Mouse (Mus musculus): ENCODE data around the gene E130218I03Rik. TPM values are rescaled to one million over a fixed set of nuclear protein-coding genes. Genes with fewer than 3 reads are reported as not detected.

Gene E130218I03Rik
- polyA plus RNA-seq, 1 experiment from 2014 or later = 0.08 TPM

DNA sequence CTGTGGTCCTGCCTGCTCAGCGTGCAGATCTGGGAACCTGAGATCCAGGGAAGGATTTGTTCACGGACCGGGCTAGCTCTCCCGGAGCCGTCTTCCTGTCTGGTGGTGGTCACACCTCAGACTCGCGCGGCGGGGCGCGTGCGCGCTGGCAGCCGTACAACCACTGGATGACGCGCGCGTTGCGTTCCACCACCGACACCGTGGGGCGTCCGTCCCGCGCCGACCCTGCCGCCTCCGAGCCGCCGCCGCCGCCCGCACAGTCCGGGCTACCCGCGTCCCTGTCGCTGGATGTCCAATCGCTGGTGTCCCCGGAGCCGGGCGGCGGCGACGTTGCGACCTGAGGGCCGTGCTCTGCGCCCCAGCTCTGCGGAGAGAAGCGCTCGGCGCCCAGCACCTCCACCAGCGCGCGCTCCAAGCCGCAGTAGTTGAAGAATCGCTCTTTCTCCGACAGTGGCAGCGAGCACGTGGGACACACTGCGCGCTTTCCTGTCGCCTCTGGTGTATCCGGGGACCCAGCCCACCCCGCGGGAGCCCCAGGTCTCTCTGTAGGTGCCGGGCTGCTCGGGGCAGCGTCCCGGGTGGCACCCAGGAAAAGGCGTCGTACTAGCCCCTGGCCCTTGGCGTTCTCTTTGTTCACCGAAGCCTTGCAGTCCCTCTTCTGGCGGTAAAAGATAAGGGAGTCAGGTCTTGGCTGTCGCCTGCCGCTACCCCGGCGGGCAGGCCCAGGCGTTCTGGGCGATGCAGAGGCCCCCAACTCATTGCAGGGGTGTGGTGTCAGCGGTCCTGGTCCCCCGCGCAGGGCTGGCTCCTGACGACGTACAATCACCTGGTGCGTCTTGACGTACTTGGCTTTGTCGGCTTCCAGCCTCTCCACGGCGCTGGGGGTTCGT is 8.0 kb downstream of the E130218I03Rik start:
- peak overlapping the region; percentile 42 for H3K4me3 ChIP-seq (replicated peaks; ENCODE audit: low read depth, low read length)
- peak overlapping the region; percentile 49 for H3K9ac ChIP-seq (ENCODE audit: low read depth, low read length)
- 1% methylated on average over 91 of the region's 91 CpGs for WGBS
- no peaks in the 10 kb centered on the region for H3K36me3 ChIP-seq (ENCODE audit: insufficient read depth, low read length)
- ATAC-seq (replicated peaks; ENCODE audit: low FRiP score, low read depth) = no peak
- TF ChIP-seq CTCF (IDR thresholded peaks at IDR 0.05; ENCODE audit: low read depth) = no peak
- peaks cover 26% of the 10 kb centered on the region for H3K27me3 ChIP-seq (ENCODE audit: insufficient read depth, low read length)
- peaks cover 32% of the 10 kb centered on the region for H3K4me1 ChIP-seq (replicated peaks; ENCODE audit: insufficient read depth, low read length)
- peak; percentile 29 for DNase-seq (ENCODE audit: low spot score)
- no peaks in the 10 kb centered on the region for H3K9me3 ChIP-seq (replicated peaks; ENCODE audit: low read length)
- H3K4me2 ChIP-seq (ENCODE audit: low read length) = peak overlapping the region; percentile 85
- H3K27ac ChIP-seq = no peak overlapping the region

DNA sequence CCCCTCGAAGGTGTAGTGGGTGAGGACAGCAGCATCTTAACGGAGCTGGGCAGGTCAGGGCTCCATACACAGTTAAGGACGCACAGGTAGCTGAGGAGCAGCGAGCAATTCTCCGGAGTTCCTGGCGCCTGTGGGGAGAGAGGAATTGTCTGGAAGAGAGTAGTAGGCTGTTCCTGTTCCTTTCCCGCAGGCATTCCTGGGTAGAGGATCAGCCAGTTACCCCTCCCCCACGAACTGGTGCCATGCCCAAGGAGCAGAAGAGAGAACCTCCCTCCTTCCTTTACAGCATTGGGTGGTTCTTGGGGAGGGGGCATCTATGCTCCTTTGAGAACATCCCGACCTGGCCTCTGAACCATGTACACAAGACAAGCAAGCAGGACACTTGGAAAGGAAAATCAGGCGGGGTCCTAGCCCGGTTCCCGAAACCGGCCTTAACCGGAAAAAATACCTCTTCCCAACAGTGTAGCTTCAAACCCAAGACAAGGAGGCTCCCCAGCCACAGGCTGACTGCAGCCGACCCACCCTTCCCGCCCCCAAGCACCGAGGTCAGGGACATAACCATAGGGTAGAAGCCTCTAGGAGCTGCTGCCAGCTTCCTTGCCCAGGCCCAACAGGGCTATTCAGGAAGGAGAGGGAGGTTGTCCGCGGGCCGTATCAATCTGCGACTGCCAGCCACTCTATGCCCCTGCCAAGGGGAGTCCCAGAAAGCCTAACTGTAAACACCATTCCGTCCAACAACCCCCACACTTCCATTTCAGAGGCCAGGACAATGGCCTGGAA is 8.9 kb downstream of the E130218I03Rik start:
- no peak for TF ChIP-seq CTCF (IDR thresholded peaks at IDR 0.05; ENCODE audit: low read depth)
- Histone ChIP-seq H3K27me3 (ENCODE audit: insufficient read depth, low read length) (peaks cover 26% of the 10 kb centered on the region), H3K4me1 (replicated peaks; ENCODE audit: insufficient read depth, low read length) (peaks cover 37% of the 10 kb centered on the region), H3K4me3 (replicated peaks; ENCODE audit: low read depth, low read length) (peak overlapping the region; percentile 42), H3K9me3 (replicated peaks; ENCODE audit: low read length) (no peaks in the 10 kb centered on the region), H3K36me3 (ENCODE audit: insufficient read depth, low read length) (no peaks in the 10 kb centered on the region), H3K9ac (ENCODE audit: low read depth, low read length) (peak overlapping the region; percentile 49; the same call in 1 of the 2 replicates), H3K4me2 (ENCODE audit: low read length) (peak overlapping the region; percentile 85), H3K27ac (peak overlapping the region; percentile 64)
- no peak for ATAC-seq (replicated peaks; ENCODE audit: low FRiP score, low read depth)
- DNase-seq (ENCODE audit: low spot score) = peak; percentile 28
- 17% methylated on average over 22 of the region's 22 CpGs for WGBS

DNA sequence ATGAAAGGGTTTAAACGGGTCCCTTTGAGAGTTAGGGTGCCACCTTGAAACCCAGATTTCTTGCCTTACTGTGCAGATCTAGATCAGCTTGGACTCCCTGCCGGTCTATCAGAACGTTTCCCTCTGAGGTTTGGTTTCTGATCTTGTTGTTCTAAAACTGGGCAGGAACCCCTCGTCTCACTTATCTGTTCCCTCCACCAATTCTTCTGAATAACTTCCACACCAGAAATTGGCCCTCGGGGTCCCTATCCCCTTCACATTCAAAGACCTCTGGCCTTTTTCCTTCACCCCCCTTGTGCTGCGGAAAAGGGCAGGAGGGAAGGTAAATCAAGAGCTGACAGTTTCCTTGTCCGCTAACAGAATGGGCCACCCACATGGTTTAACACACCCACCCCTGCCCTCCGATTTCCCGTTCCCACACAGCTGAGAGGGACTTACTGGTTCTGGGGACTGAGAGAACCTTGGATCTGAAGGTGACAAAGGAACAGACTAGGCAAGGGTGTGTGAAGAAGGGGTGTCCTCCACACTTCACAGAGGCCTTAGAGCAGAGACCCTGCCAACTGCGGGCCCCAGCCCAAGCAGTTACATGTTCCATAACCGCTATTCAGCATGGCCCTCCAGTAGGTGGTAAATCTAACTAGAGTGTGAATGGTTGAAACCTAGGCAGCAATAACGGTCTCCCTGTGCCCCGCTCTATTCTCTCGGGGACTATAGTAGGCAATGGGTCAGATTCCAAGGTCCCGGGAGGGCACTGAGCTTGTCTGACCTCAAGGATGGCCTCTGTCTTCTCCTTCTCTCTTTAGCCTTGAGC is 9.7 kb downstream of the E130218I03Rik start:
- DNase-seq (ENCODE audit: low spot score) (peak; percentile 41), ATAC-seq (replicated peaks; ENCODE audit: low FRiP score, low read depth) (no peak)
- Histone ChIP-seq H3K27me3 (ENCODE audit: insufficient read depth, low read length) (peaks cover 26% of the 10 kb centered on the region), H3K4me3 (replicated peaks; ENCODE audit: low read depth, low read length) (peak overlapping the region; percentile 42), H3K27ac (peak overlapping the region; percentile 77), H3K36me3 (ENCODE audit: insufficient read depth, low read length) (no peaks in the 10 kb centered on the region), H3K4me1 (replicated peaks; ENCODE audit: insufficient read depth, low read length) (peaks cover 37% of the 10 kb centered on the region), H3K9me3 (replicated peaks; ENCODE audit: low read length) (no peaks in the 10 kb centered on the region), H3K4me2 (ENCODE audit: low read length) (peak overlapping the region; percentile 85), H3K9ac (ENCODE audit: low read depth, low read length) (peak overlapping the region; percentile 49; the same call in 1 of the 2 replicates)
- WGBS = 21% methylated on average over 15 of the region's 15 CpGs
- TF ChIP-seq CTCF (IDR thresholded peaks at IDR 0.05; ENCODE audit: low read depth) = no peak

DNA sequence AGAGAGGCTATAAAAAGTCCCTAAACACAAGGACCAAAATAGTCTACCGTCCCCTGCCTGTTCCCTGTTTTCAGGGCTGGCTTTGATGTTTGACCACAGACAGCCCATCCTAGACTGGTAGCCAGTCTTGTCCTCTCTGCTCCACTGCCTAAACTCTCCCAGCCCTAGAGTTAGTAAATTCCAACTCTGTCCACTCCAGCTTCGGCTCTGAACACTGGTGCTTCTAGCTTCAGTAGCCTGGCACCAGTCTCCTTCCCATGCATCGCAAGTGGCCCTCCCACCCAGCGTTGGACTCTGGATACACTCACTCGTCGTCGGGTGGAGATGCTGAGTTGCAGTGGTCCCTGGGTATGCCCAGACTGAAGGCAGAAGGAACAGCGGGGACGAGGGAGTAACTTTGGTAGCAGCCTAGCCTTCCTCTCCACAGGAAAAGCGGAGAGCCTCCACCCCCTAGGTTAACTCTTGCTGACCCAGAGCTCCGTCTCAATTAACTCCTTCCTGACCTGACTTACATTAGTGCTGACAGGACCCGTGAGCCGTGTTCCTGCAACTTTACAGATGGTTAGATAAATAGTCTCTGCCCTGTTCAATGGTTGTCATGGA is 10.4 kb downstream of the E130218I03Rik start, which contains the start of gene Grrp1:
TSS of gene Grrp1 (minus strand) at position 385 of the 603 bp plus-strand sequence.
- DNase-seq (ENCODE audit: low spot score) (peak; percentile 74), ATAC-seq (replicated peaks; ENCODE audit: low FRiP score, low read depth) (no peak)
- Histone ChIP-seq H3K4me2 (ENCODE audit: low read length) (peak within 1 kb of the TSS; percentile 85), H3K9me3 (replicated peaks; ENCODE audit: low read length) (no peaks in the 10 kb centered on the region), H3K27ac (peak within 1 kb of the TSS; percentile 77), H3K4me1 (replicated peaks; ENCODE audit: insufficient read depth, low read length) (peaks cover 37% of the 10 kb centered on the region), H3K27me3 (ENCODE audit: insufficient read depth, low read length) (peaks cover 26% of the 10 kb centered on the region), H3K4me3 (replicated peaks; ENCODE audit: low read depth, low read length) (peak within 1 kb of the TSS; percentile 42), H3K36me3 (ENCODE audit: insufficient read depth, low read length) (no peaks in the 10 kb centered on the region), H3K9ac (ENCODE audit: low read depth, low read length) (peak within 1 kb of the TSS; percentile 49; the same call in 1 of the 2 replicates)
- TF ChIP-seq CTCF (IDR thresholded peaks at IDR 0.05; ENCODE audit: low read depth) = no peak
- 3% methylated on average over 13 of the region's 13 CpGs for WGBS

DNA sequence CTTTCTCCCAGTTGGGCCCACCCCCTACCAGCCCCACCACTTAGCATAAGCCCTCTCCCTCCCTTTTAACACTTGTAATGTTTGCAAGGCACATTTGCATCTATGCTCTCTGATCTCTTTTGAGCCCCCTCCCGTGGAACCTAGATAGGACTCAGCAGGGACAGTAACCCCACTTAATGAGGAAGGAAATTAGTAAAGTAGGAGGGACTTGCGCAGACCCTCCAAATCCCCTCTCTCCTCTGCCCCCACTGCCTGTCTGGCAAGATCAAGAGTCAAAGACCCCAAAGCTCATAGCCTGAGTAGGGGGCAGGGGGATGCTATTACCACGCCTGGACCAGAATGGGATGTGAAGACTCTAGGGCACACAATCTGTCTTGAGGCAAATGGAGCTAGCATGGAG is 11.4 kb downstream of the E130218I03Rik start:
- H3K36me3 ChIP-seq (ENCODE audit: insufficient read depth, low read length) = no peaks in the 10 kb centered on the region
- DNase-seq (ENCODE audit: low spot score) = no peak
- H3K27ac ChIP-seq = no peak overlapping the region
- H3K9me3 ChIP-seq (replicated peaks; ENCODE audit: low read length) = no peaks in the 10 kb centered on the region
- no peak overlapping the region for H3K4me3 ChIP-seq (replicated peaks; ENCODE audit: low read depth, low read length)
- ATAC-seq (replicated peaks; ENCODE audit: low FRiP score, low read depth) = no peak
- no peak for TF ChIP-seq CTCF (IDR thresholded peaks at IDR 0.05; ENCODE audit: low read depth)
- peaks cover 26% of the 10 kb centered on the region for H3K27me3 ChIP-seq (ENCODE audit: insufficient read depth, low read length)
- no peak overlapping the region for H3K9ac ChIP-seq (ENCODE audit: low read depth, low read length)
- WGBS = 60% methylated on average over 3 of the region's 3 CpGs
- peaks cover 37% of the 10 kb centered on the region for H3K4me1 ChIP-seq (replicated peaks; ENCODE audit: insufficient read depth, low read length)
- H3K4me2 ChIP-seq (ENCODE audit: low read length) = no peak overlapping the region
